Mouse (Mus musculus) testis, adult 2 months (tissue): Measurements from ENCODE around the gene Mras.

Experiments used
- CTCF ChIP-seq: fragments of 200-500 bp; IDR thresholded peaks from 2 replicates; pipeline ENCODE4 v1.5.1; 2012; ENCODE audit warnings: low read depth, mild to moderate bottlenecking, inconsistent platforms, low read length, moderate library complexity; ENCODE audit not compliant: control insufficient read depth, insufficient read depth, insufficient replicate concordance
- POLR2A ChIP-seq: fragments of 200-500 bp; IDR thresholded peaks from 2 replicates; pipeline ENCODE4 v1.6.1; 2012; ENCODE audit warnings: low read depth, mild to moderate bottlenecking, inconsistent platforms, low read length, moderate library complexity; ENCODE audit not compliant: control insufficient read depth

DNA sequence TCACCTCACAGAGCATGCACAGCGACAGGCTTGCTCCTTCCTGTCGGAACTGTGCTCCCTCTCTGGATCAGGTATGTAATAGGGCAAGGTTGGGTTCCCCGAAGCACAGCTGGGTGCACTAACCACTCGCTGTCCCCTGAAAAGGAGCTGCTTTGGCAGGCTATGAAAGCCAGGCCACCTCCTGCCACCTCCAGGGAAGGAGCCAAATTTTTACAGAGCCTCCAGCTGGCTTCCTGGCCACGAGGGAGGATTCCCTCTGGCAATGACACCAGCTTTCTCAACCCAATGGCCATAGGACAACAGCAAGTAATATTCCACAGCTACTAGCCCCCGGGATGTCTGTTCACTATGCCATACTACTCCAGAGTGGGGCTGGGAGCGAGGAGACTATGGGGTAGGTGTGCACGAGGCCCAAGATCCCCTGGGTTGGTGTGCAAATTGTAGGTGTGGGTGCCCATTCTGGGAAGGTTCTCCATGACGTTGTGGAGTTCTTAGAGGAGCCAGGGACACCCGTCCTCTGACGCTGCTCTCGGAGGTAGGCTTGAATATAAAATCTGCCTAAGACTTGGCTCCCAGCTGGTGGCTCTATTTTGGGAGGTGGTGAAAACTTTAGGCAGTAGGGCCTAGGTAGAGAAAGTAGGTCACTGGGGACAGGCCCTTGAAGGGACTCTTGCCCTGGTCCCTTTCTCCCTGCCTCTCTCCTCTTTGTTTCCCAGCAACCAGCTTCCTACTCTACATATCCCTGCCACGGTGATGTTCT, 39.9 kb downstream of the Mras start:
- TF ChIP-seq POLR2A (no peak), CTCF (no peak)
